Mouse (Mus musculus) cerebellum, adult 9-10 months (tissue): Measurements from ENCODE around the gene Atp5f1.
"Not testable (repeated sequence)": the region's sequence is repeated elsewhere in the genome, so short reads cannot be mapped to it uniquely, and the experiment has no call there.

Experiments used
- DNase-seq: peaks from one replicate; pipeline ENCODE4 v3.0.0; 2022

Atp5f1 gene

DNA sequence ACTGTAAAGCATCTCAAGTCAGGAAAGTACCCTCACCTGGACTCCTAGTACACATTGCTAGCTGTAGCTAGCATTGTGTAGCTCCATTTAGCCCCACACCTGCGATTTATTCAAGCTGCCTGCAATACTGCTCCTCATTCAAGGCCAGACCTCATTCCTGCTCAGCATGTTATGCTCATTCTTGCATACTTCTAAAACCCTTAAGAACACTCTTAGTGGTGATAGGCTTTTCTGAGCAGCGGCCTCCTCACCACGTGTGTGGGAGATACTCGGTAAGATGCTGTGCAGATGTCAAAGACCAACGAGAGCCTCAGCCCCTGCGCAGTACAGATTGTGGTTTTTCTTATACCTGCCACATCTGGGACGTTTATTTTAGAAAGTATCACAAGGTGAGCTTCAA, 30.1 kb downstream of the Atp5f1 start:
- no peak for DNase-seq

DNA sequence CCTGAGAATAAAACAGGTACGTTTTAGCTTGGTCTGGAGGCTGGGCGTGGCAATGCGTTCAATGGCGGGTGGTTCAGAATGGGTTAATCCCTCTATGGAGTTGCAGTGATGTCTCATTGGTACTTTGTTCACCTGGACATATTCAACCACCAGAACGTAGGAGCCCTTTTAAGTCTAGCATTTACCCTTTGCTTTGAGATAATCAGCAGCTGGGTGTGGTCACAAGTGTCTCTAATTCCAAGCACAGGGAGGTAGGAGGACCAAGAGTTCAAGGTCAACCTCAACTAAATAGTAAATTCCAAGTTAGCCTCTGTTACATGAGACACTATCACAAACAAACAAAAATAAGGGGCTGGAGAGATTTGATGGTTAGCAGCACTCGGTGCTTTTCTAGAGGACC, 31.1 kb downstream of the Atp5f1 start:
- DNase-seq: no peak

DNA sequence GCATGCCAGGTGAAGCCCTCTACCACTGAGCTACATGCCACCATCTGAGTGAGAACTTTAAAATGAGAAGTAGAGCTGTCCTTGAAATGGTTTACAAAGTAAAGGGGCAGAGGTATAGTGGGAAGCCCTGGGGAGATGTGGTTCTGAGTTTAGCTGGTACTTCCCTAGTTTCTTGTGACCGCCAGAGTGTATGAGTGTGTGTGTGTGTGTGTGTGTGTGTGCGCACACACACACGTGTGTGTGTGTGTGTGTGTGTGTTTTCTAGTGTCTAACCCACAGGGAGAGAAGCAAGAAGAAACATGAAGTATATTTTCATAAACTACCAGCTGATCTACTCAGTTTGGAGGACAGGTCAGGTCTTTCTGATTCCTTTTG, 31.7 kb downstream of the Atp5f1 start:
- no peak for DNase-seq

DNA sequence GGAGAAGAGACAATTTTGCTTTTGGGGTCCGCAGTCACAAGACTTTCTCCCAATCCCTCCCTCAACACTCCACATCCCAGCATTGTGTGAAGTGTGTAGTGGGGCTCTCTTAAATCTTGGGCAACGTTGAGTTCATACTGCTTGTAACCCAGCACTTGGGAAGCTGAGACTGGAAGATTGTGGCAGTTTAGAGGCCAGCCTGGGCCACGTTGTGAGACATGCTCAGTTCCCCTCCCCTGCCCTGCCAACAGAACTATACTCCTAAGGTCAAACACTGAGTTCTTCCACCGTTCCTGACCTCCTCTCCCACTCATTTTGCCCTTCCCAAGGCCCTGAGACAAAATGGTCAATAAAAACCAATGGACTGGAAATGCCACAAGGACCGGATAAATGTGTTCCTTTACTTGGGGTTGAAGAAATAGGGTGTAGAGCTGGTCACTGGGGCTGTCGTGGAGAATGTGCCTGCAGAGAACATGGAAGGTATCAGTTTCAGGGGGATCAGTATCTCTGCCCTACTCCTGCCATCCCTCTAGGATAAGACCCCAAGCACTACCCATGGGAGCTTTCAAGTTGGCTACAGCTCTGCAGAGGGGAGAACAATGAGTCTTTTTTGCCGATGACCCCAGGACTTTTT, 32.2 kb downstream of the Atp5f1 start:
- DNase-seq: no peak

DNA sequence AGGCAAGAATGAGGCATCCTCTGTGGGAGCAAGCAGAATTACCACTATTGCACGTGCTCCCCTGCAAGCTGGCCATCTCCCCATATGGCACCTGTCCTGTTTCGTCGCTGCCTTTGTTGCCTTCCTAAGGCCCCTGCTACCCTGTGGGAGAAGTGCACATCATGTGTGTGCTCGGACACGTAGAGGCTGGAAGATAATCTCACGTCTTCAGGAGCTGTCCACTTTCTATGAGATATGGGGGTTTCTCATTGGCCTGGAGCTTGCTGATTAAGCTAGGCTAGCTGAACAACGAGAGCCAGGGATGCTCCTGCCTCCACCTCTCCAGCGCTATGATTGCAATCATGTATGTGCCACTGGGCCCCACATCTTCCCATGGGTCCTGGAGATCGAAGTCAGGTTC, 35.3 kb downstream of the Atp5f1 start:
- no peak for DNase-seq

DNA sequence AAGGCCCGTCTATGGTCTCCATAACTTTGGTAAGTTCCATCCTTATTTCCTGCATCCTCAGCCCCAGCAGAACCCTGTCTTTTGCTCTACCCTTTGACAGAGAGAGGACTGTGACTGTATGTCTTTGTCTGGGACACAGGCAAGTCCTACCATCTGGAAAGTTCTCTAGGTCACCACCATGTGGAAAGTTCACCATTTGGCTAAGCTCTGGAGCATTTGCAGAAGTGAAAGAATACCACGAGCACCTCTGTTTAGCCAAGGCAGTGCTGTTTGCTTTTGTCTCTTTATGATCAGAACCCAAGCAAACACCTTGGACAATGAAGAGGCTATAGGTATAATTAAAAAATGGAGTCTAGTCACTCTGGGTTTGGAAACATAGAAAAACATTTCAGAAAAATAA, 37.9 kb downstream of the Atp5f1 start:
- DNase-seq: no peak

DNA sequence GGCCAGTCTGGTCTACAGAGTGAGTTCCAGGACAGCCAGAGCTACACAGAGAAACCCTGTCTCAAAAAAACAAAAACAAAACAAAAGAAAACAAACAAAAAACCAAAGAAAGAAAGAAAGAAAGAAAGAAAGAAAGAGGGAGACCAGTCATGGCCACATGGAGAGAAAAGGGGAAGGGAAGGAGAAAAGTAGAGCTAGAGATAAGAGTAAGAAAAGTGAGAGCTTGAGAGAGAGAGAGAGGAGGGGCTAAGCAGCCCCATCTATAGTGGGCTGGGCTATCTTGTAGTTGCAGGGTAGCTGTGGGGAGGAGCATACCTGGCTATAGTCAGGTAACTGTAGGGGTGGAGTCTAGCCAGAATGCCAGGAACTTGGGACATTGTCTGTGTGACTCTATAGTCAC, 39.2 kb downstream of the Atp5f1 start:
- DNase-seq: not testable (repeated sequence)

DNA sequence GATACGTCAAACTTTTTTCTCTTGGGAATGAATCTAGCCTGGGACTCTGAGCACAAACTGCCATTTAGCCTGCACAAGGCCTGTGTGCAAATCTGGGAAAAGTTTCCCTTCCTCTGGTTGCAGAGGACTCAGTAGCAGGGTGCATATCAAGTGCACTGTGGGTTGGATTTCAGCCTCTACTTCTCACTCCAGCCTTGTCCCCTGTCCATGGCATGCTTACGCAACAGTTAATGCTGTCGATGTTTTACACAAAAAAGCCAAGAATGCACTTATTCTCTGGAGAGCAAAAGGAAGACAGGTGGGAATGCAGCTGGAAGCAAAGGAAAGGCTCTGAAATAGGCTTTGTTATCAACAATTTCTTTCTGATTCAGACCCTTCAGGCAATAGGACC, 41.5 kb downstream of the Atp5f1 start:
- no peak for DNase-seq

DNA sequence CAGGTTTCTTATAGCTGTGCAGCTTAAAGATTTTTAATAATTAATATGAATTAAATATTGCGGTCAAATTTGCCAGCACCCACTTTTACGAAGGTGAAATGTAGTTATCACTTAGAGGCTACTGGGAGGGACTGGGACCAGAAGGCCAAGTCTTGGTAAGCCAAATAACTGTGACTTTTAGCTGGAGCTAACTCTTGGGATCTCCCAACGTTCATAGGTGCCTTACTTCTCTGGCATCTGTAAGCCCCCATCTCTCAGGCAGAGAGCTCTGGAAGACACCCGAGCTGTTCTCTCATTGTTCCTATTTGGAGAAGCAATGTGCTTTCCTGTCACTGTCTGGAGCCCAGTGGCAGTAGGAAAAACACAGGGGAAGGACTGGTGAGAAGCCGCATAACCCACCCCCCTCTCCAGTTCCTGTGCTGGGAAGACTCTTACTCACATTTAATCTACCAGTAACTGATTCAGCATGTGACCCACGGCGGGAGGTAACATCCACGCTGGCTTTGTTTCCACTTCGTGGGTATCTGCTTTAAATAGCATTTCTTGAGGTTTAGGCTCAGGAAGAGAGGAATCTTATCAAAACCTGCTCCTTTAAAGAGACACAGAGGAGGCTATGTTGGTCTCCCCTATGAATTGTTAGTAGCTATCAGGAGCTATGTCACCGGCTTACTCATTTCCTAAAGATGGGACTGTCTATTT, 42.1 kb downstream of the Atp5f1 start:
- DNase-seq: no peak

DNA sequence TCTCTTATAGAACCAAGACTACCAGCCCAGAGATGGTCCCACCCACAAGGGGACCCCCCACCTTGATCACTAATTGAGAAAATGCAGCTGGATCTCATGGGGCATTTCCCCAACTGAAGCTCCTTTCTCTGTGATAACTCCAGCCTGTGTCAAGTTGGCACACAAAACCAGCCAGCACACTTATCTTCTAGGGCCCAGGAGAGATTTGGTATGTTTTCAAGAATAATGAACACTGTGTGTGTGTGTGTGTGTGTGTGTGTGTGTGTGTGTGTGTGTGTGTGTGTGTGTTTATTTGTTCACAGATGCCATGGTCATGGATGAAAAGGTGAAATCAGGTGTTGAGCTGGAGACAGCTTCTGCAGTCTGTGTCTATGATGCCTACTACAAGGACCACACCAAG, 43.4 kb downstream of the Atp5f1 start:
- not testable (repeated sequence) for DNase-seq

DNA sequence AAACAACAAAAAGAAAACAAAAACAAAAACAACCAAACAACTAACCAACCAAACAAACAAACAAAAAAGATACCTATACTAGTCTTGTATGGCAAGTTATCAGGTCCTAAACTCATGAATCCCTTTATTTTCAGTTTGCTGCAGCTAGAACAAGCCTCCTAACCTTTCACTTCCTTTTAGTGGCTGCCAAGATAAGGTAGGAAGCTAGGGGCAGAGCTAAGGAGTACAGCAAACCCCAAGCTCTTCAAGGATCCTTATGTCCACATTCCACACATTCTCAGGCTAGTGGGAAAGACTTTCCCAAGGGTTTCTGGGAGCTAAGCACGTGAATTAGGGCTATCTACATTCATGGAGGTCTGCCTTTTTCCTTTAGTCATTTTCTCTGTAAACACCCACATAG, 44.6 kb downstream of the Atp5f1 start:
- DNase-seq: no peak

DNA sequence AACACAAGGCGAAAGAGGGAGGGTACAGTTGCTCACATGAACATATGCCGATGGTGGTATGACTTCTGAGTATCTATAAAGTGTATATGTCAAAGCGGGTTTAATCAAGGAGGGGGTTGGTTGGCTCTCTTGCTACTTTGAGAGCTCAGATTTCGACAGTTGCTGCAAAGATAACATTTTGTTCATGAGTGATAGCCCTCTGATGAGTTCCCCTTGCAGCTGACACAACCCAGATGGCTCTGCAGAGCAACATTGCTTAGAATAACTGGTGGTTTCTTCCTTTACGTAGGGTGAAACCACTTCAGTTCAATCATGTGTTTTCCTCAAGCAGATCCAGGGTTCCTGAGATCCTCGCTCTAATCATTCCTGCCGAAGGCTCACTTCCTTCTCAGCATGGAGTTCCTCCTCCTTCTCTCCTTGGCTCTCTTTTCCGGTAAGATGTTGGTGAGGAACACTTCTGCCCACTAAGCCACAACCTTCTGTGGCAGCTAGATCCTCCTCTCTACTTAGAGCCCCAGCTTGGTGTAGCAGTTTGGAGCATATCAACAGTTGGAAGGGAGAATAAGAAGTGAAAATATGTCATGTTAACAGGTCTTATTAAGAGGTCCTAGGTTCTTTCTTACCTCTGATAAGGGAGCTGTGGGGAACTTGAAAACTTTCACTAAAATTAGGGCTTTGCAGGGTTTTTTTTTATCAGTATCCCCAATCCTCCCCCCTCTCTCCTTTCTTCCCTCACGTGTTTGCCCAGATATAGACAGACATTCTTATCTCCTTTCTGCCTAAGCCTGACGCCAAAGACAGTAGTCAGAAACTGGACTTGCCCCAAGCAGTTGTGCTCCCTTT, 45.8 kb downstream of the Atp5f1 start:
- DNase-seq: no peak

DNA sequence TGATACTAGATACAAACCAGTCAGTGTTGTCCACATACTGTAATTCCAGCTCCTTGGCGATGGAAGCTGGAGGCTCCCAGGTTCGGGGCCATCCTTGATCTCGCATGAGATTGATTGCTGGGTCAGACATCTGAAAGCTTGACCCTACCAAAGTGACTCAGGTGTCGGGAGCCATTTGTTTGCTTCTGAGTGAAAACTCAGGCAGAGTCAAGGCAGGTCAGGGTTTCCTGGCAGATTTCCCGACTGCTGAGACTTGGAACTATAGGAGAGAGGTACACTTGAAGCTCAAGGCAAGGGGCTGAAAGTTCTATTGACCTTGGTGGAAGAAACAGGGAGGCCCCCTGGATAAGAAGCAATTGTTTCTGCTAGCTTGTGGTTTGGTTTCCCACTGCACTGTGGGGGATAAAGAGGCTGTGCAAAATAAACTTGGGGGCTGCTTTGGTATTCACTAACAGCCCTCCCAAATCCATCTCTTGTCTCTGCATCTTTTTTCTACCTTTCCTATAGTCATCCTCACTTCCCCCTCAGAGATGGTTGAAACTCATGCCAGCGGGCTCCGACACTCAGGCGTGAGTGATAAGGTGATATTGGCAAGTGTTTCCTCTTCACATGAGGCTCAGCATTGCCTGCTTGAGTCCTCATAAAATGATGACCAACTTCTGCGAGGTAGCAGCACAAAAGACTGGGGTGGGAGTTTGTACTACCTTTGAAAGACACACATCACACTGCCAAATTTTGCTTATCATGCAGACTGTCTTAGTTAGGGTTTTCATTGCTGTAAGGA, 47.6 kb downstream of the Atp5f1 start:
- DNase-seq: no peak

DNA sequence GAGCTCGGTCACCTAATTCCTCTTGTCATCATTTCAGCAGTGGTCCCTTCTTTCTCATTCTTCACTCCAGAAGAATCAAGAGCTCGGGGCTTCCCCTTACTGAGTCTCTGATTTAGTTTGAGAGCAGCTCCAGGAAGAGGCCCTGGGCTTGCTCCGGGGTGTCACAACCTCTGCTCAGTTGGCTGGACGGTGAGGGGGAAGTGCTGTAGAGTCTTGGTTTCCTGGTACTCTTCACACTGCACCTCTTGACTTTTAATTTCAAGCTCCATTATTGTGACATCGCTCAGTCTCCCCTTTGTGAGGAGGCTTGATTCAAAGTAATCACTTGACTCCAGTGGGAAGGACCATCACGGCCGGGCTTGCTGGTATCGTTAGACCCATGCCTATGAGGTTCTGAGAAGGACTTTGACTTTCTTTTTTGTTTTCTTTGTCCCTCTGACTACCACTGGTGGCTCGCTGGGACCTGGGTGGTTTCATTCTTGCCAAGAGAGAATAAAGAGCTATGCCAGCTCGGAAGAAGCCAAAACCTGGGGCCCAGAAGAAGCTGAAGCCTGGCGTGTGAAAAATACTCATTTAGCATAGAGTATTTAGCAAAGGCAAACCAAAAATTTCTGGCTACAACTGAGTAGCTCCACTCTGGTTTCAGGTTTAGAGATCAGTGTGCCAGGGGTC, 49.2 kb downstream of the Atp5f1 start:
- DNase-seq: no peak

DNA sequence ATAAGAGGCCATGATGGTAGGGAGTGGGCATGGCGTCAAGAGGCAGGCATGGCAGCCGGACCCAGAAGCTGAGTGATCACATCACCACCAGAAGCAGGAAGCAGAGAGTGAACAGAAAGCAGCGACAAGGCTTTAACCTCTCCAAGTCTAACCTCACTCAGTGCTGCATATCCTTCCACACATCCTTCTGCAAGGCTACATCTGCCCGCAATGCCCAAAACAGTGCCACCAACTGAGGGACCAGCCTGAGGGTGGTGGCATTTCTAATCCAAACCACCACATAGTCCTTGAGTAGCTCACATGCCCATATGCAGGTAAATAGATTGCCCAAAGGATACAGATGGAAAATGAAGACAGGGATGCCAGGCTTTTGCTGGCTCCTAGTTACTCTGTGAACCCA, 50.9 kb downstream of the Atp5f1 start:
- DNase-seq: no peak

DNA sequence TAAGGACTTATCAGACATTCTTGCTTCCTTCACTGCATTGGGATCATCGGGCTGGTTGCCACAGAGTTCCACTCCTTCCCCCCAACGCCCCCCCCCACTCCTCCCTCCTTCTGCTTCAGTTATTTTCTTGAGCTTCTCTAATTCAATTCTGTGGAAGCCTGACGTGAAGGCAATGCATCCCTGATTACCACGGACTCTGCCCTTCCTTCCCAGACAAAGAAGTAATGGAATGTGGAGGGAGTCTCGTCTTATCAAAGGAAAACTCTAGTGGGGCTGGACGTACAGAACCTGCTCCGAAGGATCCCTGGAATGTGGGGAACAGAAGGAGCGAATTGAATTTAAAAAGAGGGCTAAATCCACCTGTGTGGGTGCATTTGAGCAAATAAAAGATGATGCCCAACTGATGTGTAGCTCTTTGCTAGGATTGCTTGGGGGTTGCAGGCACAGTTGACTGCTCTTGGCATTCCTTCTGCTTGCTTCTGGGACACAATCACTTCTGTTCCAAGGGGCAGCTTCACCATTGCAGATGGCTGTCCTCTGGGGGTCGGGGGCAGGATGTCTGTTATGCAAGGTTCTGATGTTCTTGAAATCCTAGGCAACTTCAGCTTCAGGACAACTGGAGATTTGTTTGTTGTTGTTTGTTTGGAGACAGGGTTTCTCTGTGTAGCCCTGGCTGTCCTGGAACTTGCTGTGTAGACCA, 51.8 kb downstream of the Atp5f1 start:
- DNase-seq: no peak

DNA sequence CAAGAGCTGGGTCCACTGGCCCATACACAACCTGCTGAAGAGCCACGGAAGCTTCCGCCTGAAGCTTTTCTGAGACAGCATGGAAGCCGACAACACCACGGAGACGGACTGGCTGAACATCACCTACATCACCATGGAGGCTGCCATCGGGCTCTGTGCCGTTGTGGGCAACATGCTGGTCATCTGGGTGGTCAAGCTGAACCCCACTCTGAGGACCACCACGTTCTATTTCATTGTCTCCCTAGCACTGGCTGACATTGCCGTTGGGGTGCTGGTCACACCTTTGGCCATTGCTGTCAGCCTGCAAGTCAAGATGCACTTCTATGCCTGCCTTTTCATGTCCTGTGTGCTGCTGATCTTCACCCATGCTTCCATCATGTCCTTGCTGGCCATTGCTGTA, 55.2 kb downstream of the Atp5f1 start:
- no peak for DNase-seq

DNA sequence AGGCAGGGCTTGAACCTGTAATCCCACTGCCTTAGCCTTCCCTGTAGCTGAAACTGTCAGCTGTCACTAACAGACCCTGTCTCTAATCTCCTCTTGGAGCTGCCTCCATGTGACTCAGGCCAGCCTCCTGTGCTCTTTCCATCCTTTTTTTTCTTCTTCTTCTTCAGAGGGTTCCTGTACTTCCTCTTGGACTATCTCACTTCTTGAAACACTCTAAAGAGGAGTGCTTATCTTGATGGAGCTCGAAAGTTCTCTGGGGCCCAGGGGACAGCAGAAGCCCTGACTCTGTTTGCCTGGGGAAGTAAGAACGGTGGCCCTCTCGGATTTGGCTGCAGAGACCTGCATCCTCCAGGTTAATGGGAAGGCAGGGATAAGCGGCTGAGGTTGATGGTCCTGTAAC, 55.7 kb downstream of the Atp5f1 start:
- DNase-seq: no peak

DNA sequence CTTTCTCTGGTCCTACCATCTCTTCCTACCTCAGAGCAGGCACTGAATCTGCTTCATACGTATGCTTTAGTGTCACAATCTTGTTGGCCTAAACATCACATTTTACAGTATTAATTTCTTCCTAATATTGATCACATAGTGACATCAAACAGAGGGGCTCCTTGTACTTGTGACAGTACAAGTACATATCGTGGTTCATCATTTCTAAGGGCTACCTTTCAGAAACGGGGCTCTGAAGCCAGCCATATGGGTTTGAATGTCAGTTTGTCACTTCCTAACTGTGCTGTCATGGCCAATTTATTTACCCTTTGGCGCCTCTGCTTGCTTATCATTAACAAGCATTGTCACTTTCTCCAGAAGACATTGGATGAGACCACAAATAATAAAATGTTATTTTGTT, 58.4 kb downstream of the Atp5f1 start:
- no peak for DNase-seq

DNA sequence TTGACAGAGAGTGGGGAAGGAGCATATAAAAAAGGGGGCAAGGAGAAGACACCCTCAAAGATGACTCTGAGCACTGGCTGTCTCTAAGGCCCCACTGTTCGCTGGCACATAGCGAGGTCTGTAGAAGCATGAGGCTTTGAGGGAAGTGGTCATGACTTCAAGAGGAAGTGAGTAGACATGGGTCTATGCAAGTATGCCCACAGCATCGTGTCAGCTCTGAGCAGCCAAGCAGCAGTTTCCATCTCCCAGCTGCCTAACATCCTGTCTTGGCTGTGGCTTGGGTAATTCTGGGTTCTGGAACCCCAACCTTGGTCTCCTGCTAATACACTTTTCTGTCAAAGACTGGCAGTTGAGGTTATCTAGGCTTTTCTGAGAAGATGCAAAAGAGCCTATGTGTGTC, 59.2 kb downstream of the Atp5f1 start:
- DNase-seq: no peak

DNA sequence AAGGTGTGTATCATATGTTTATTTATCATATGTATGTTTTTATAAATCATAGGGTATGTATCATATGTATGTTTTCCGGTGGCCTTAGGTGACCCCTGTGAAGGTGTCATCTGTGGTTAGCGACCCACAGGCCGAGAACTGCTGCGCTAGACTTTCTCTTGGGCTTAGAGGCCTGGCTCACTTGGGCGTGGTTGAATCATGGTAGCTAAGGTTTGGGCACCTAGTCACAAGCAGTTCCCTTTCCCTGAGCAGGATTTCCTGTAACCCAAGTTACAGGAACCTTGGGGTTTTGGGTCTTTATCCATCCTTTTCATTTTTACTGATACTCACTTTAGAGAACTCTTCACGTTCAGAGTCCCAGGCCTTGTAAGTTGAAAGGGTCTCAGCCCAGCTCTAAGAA, 59.6 kb downstream of the Atp5f1 start:
- DNase-seq: no peak
